Mouse (Mus musculus) cerebral cortex, adult 2 months (tissue): ENCODE results near the gene B4galnt3.

Experiments
- WGBS: fragments of 180-500 bp; shearing (Covaris S2); methylation state at CpG from one replicate; pipeline ENCODE4 v1.1.7; 2018; 5-methylcytosine and 5-hydroxymethylcytosine counted together

The B4galnt3 gene

DNA sequence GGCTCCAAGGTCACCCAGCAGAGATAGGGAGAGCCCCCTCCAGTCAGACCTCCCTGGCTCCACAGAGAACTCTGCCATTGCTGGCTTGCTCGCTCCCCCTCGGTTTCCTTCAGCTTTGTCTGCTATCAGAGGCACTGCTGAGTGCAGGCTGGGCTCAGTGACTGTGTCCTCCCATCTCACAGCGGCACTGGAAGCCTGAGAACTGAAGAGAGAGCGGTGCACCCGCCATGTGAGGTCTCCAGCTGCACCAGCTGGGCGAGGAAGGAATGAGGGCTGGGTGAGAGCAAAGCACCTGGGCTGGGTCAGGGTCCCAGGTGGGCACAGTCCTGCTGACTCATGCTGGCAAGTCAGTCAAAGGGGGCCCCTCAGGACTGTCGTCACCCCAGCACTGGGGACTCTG, 108.6 kb downstream of the B4galnt3 start:
- WGBS = 73% methylated on average over 7 of the region's 7 CpGs

- 91% methylated on average over 12 of the region's 12 CpGs for WGBS
Measured at GRCm38 (mm10) chr6:120185012-120185730, 109.2 kb downstream of the B4galnt3 start.

DNA sequence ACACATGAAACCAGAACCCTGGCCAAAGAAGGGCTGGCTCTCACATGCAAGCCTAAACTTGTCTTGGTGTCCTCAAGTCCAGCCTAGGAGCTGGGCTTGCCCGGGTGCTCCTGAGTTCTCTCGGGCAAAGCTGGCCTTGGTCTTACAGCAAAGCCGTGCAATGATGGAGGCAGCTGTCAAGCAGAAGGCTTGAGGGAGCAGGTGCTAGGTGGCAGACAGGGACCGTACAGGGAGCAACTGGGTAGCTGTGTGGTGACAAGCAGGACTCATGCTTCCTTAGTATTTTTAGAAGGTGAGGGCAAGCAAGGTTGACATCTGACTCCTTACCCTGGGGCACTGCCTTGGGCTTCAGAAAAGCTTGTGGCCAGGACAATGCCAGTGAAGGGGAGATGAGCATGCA, 110.6 kb downstream of the B4galnt3 start:
- WGBS = over 99% methylated on average over 4 of the region's 4 CpGs

DNA sequence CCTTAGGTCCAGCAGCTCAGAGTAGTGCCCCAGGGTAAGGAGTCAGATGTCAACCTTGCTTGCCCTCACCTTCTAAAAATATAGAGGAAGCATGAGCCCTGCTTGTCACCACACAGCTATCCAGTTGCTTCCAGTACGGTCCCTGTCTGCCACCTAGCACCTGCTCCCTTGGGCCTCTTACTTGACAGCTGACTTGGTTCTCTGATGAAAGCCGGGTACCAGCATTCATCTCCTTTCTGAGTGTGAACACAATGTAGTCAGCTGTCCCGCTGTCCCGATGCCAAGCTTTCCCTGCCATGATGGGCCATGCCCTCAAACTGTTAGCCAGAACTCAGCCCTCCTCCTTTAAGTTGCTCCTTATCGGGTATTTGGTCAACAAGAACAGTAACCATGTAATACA, 112.2 kb downstream of the B4galnt3 start:
- 80% methylated on average over 5 of the region's 5 CpGs for WGBS

DNA sequence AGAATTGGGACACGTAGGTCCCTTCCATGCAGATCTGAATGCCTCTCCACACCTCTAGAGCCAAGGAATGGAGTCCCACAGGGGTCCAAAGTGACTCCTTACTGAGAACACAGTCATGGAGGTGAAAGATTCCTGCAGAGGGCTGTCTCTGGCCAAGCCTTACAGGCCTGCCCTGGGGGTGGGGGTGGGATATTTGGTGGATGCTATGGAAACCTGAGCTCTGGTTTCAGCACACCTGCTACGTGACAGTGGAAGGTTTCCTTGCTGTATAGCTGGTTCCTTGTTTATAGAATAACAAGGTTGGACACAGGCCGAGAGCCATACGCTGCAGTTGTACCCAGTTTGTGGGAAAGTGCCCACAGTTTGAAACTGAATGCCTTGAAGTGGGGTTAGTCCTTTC, 113.9 kb downstream of the B4galnt3 start:
- WGBS = 89% methylated on average over 4 of the region's 4 CpGs

GRCm38 (mm10) chr6:120179756-120180206, 114.6 kb downstream of the B4galnt3 start:
- WGBS = 83% methylated on average over 8 of the region's 8 CpGs

DNA sequence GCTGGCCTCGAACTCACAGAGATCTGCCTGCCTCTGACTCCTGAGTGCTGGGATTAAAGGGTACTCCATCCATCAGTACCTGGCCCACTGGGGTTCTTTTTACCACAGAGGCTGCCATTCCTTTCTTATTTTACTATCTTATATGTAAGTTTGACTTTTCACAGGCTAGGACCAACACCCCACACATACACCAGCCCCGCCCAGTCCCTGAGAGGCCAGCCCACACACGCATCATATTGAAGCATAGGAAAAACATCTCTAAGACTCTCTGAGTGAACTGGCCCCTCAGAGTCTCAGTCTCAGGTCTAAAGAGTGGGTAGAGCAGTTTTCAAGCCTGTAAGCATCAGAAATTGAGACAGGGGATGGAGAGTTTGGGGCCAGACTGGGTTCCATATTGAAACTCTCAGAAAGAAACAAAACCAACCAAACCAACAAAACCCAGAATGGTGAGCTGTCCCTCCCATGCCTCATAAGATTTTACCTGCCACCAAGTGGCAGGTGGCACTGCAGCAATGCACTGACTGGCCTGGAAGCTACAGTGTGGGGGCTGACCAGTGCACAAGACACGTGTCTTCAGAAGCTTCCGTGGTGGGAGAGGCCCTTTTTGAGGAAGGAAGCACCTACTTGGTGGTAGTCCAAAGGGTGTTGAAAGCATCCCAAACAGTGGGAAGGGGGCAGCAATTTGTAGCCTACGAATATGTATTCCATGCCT, 115.2 kb downstream of the B4galnt3 start:
- 85% methylated on average over 6 of the region's 6 CpGs for WGBS

DNA sequence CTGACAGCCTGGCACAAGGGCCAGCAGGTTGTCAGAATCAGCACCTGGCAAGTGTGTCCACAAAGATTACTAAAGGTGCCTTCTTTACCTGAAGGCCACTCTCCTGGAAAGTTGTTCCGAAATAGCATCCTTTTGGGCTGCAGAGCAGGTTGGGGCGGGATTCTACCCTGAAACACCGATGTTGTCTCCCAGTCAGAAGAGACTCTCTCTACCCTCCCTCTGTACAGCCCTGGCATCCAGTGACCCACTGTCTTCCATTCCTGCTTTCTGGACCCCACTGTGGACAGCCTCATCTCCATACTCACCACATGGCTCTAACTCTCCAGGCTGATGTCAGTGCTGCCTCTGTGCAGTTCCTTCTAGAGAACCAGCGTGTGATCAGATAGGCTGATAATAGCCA, 118.7 kb downstream of the B4galnt3 start:
- 95% methylated on average over 4 of the region's 4 CpGs for WGBS

DNA sequence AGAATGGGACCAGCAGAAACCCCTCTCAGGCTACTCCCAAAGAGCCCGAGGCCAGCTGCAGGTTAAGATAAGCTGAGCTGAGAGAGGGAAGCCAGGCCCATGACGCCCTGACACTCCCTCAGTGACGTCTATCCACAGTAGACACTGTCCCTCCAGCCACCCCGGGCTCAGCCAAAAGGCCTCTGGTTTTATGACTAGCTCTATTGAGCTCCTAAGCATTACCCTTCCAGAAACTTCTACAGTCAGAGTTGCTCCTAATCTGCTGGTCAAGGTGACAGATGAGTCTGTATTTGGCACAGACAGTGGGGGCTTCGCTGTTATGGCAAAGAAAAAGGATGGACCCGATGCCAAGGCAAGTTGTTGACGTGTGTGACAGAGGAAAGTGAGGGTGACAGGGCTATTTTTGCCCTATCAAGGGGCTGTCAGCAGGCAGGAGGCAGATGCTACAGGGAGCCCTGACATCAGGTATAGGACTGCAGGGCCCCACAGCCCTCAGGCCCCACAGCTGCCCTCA, 119.7 kb downstream of the B4galnt3 start:
- 79% methylated on average over 7 of the region's 7 CpGs for WGBS

DNA sequence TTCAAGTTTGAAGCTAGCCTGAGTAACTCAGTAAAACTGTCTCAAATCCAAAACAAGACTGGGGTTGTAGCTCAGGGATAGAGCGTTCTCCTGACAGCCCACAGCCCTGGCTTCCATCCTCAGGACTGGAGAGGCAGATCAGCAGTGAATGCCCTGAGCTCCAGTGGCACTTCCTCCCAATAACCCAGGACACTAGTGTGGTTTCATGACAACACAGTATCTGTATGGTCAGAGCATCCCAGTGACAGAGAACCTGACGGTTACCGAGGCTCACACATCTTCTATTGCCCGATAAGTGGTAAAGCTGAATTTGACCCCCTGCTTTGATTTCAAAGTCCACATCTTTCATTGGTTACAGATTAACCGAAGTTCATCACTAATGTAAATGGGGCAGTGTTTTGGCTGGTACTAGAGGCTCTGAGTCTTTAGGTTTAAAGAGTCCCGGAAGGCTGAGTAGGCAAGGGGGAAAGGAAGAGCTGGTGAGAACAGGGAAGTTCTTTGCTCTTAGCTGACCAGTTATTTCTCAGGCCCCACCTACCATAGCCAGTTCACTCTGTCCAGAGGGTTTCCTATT, 120.2 kb downstream of the B4galnt3 start:
- WGBS = 86% methylated on average over 6 of the region's 6 CpGs

- WGBS = 70% methylated on average over 8 of the region's 8 CpGs
Measured at GRCm38 (mm10) chr6:120172294-120173017, 121.9 kb downstream of the B4galnt3 start.

DNA sequence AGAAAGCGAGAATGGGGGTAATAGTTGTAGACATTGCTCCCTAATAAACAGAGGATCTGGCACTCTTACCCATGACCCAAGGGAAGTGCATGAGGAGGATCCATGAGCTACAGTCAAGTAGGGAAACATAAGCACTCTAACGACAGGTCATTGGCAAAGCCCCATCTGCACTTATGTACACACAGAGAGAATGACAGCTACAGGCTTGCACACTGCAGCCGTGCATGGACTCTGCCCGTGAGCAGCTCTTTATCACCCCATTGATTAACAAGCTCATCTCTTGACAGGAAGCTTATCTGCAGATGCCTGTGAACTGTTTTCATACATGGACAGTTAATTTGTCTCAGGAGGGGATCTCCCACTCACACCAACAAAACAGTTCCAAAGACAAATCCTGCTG, 126.8 kb downstream of the B4galnt3 start:
- 83% methylated on average over 4 of the region's 4 CpGs for WGBS

- WGBS = 58% methylated on average over 4 of the region's 4 CpGs
Measured at GRCm38 (mm10) chr6:120164765-120165164, 129.6 kb downstream of the B4galnt3 start.

DNA sequence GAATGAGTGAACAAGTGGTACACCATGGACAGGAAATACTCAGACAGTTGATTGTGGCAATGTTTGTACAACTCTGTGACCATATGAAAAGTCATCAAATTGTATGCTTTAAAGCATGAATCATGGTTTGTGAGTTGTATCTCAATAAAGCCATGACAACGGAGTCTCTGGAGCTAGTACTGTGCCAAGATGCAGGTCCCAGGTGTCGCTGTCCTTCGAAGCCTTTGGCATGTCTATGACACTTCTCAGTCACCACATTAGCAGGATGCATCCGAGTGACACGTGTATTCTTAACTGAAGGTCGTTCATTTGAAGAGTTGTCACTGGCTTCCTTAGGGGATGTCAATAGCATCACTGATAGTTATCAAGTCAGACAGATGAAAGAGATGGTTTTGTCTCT, 131.4 kb downstream of the B4galnt3 start:
- WGBS = 87% methylated on average over 6 of the region's 6 CpGs

GRCm38 (mm10) chr6:120159133-120159901, 135.0 kb downstream of the B4galnt3 start:
- 40% methylated on average over 9 of the region's 9 CpGs for WGBS

DNA sequence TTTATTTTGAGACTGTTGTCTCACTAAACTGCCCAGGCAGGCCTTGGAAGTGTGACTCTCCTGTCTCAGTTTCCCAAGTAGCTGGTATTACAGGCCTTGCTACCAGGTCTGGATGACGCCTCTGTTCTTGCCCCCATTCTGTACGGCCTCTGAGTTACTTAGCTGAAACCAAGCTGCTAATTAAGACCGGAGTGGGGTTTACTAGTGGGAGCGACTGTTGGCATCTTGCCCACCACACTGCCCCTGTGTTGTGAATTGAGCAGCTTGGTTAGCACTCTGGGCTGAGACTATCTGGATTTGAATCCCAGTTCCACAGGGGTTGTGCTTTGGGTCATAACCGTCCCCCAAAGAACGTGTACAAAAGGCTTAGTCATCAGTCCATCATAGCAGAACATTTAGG, 136.9 kb downstream of the B4galnt3 start:
- WGBS = 62% methylated on average over 6 of the region's 6 CpGs

GRCm38 (mm10) chr6:120155510-120155909, 138.8 kb downstream of the B4galnt3 start:
- WGBS = 74% methylated on average over 4 of the region's 4 CpGs

DNA sequence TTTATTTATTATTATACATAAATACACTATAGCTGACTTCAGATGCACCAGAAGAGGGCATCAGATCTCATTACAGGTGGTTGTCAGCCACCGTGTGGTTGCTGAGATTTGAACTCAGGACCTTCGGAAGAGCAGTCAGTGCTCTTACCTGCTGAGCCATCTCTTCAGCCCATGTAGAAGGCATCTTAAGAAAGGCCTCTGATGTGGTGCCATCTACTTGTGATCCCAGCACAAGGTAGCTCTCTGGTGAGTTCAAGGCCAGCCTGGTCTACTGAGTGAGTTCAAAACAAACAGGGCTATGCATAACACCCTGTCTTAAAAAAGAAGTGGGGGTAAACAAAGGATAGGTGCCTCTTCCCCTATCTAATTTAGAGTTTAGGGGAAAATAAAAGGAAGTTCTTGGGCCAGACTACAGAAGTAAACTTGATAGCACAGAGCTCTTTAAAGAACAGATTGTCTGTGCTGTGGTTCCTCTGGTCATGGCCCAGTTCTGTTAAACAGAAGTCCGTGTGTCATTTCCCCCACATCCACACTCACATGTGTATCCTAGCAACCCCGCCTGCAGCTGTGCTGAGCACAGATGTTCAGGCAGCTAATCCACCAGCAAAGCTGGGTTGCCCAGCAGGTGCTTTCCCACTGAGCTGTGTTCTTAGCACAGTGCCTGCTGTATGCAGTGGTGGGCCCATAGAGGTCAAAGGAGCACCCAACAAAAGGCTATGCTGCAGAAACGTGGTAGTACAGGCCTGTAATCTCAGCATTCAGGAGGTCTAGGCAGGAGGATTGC, 139.6 kb downstream of the B4galnt3 start:
- 70% methylated on average over 5 of the region's 5 CpGs for WGBS
